Mouse (Mus musculus): ENCODE data around the gene Hebp2.
"Not testable (repeated sequence)": the region's sequence is repeated elsewhere in the genome, so short reads cannot be mapped to it uniquely, and the experiment has no call there.

Gene Hebp2

GRCm38 (mm10) chr10:18545813-18546235 lies at the start of gene Hebp2:
Gene Hebp2, minus strand, starts transcription at chr10:18546076.
- peak; percentile 63 for DNase-seq

- no peak for DNase-seq
These were observed 43.6 kb upstream of the Hebp2 start for GRCm38 (mm10) chr10:18589455-18589854.

GRCm38 (mm10) chr10:18584188-18584587 lies 38.3 kb upstream of the Hebp2 start:
- no peak for DNase-seq

GRCm38 (mm10) chr10:18572581-18572980 lies 26.7 kb upstream of the Hebp2 start:
- DNase-seq, result no peak

- DNase-seq, result peak; percentile 70
These were observed 17.1 kb upstream of the Hebp2 start for GRCm38 (mm10) chr10:18562940-18563339.

GRCm38 (mm10) chr10:18561445-18561844 lies 15.6 kb upstream of the Hebp2 start:
- no peak for DNase-seq

- DNase-seq, result not testable (repeated sequence)
These were observed 13.2 kb upstream of the Hebp2 start for GRCm38 (mm10) chr10:18559076-18559475.

- no peak for DNase-seq
These were observed 3.7 kb upstream of the Hebp2 start for GRCm38 (mm10) chr10:18549321-18550216.

GRCm38 (mm10) chr10:18547381-18547780 lies 1.5 kb upstream of the Hebp2 start:
- DNase-seq, result no peak

GRCm38 (mm10) chr10:18545309-18545708 lies 567 bp downstream of the Hebp2 start:
- DNase-seq, result no peak

- DNase-seq, result no peak
These were observed 9.0 kb downstream of the Hebp2 start for GRCm38 (mm10) chr10:18536889-18537288.

GRCm38 (mm10) chr10:18532293-18532692 lies 13.6 kb downstream of the Hebp2 start:
- no peak for DNase-seq

- DNase-seq, result no peak
These were observed 15.7 kb downstream of the Hebp2 start for GRCm38 (mm10) chr10:18530161-18530560.

GRCm38 (mm10) chr10:18529177-18529576 lies 16.7 kb downstream of the Hebp2 start:
- DNase-seq, result no peak

GRCm38 (mm10) chr10:18528475-18528874 lies 17.4 kb downstream of the Hebp2 start:
- DNase-seq, result no peak

- DNase-seq, result no peak
These were observed 18.1 kb downstream of the Hebp2 start for GRCm38 (mm10) chr10:18527766-18528165.

GRCm38 (mm10) chr10:18526851-18527675 lies 18.8 kb downstream of the Hebp2 start:
- DNase-seq, result no peak

GRCm38 (mm10) chr10:18526184-18526850 lies 19.6 kb downstream of the Hebp2 start:
- peak; percentile 36 for DNase-seq

- DNase-seq, result no peak
These were observed 20.1 kb downstream of the Hebp2 start for GRCm38 (mm10) chr10:18525726-18526125.

GRCm38 (mm10) chr10:18525311-18525710 lies 20.6 kb downstream of the Hebp2 start:
- DNase-seq, result no peak

- DNase-seq, result no peak
These were observed 23.3 kb downstream of the Hebp2 start for GRCm38 (mm10) chr10:18522556-18522955.

- no peak for DNase-seq
These were observed 34.4 kb downstream of the Hebp2 start for GRCm38 (mm10) chr10:18511496-18511895.

GRCm38 (mm10) chr10:18510663-18511062 lies 35.2 kb downstream of the Hebp2 start:
- DNase-seq, result no peak

All from right cerebral cortex, postnatal 14 days (tissue).